Mouse (Mus musculus): ENCODE measurements around the gene Dnajc11. TPM values are rescaled to one million over a fixed set of nuclear protein-coding genes. Genes with fewer than 3 reads are reported as not detected.
A peak's percentile ranks its signal among the peaks of the same experiment; 100 is the strongest.

The Dnajc11 gene
- polyA plus RNA-seq, 1 experiment from 2014 or later, result 89.8 TPM

DNA sequence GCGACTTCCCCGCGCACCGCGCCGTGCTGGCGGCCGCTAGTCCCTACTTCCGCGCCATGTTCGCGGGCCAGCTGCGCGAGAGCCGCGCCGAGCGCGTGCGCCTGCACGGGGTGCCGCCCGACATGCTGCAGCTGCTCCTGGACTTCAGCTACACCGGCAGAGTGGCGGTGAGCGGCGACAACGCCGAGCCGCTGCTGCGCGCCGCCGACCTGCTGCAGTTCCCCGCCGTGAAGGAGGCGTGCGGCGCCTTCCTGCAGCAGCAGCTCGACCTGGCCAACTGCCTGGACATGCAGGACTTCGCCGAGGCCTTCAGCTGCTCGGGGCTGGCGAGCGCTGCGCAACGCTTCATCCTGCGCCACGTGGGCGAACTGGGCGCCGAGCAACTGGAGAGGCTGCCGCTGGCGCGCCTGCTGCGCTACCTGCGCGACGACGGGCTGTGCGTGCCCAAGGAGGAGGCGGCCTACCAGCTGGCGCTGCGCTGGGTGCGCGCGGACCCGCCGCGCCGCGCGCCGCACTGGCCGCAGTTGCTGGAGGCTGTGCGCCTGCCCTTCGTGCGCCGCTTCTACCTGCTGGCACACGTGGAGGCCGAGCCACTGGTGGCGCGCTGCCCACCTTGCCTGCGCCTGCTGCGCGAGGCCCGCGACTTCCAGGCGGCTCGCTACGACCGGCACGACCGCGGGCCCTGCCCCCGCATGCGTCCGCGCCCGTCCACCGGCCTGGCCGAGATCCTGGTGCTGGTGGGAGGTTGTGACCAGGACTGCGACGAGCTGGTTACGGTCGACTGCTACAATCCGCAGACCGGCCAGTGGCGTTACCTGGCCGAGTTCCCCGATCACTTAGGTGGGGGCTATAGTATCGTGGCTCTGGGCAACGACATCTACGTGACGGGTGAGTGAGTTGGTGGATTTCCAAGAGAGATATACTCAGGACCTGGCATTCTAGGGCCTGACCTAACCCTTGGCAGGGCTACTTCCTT is 75.9 kb downstream of the Dnajc11 start:
- peaks cover 23% of the 10 kb centered on the region for H3K27me3 ChIP-seq (replicated peaks; ENCODE audit: control insufficient read depth, insufficient read depth, low read length)
- H3K9me3 ChIP-seq (ENCODE audit: control insufficient read depth, low read length), result no peaks in the 10 kb centered on the region
- no peaks in the 10 kb centered on the region for H3K36me3 ChIP-seq (ENCODE audit: control insufficient read depth, insufficient read depth)
- WGBS, result under 1% methylated on average over 110 of the region's 115 CpGs
- peak overlapping the region; percentile 56 for H3K9ac ChIP-seq (replicated peaks; ENCODE audit: low read depth, low read length)
- H3K4me2 ChIP-seq (ENCODE audit: low read length), result peak overlapping the region; percentile 90
- peak overlapping the region; percentile 80 for H3K4me3 ChIP-seq (replicated peaks; ENCODE audit: low read length)
- ATAC-seq, result peak; percentile 83
- peak overlapping the region; percentile 68 for H3K27ac ChIP-seq (ENCODE audit: low read length)
- peaks cover 26% of the 10 kb centered on the region for H3K4me1 ChIP-seq (replicated peaks; ENCODE audit: control insufficient read depth, insufficient read depth, low read length)

DNA sequence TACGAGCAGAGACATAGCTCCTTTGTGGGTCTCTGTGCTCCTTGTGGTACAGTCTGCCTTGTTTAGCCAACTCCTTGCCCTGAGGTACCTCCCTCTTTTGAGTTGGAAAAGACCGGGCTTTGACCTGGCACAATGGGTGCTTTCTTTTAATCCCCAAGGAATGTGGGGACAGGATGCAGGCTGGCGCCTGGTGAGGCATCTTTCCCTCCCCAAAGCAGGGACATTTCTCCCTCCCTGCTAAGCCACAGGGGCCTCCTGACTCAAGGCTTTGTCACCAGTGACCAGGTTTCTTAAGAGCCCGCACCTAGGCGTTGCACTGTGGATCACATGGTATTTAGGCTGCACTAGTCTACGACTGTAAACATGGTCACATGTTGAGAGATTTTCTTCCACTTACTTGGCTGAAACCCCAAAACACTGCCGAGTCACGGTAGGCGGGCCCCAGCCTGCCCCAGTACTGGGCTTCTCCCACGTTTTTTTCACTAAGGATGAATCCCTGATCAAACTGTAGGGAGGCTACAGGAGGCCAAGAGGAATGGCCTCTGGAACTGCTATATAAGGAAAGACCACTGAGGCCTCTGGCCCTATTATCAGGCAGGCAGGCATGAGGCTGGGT is 76.7 kb downstream of the Dnajc11 start:
- WGBS, result under 1% methylated on average over 10 of the region's 10 CpGs
- Histone ChIP-seq H3K4me3 (replicated peaks; ENCODE audit: low read length) (peak overlapping the region; percentile 80), H3K4me1 (replicated peaks; ENCODE audit: control insufficient read depth, insufficient read depth, low read length) (peaks cover 26% of the 10 kb centered on the region), H3K27ac (ENCODE audit: low read length) (no peak overlapping the region), H3K36me3 (ENCODE audit: control insufficient read depth, insufficient read depth) (no peaks in the 10 kb centered on the region), H3K9me3 (ENCODE audit: control insufficient read depth, low read length) (no peaks in the 10 kb centered on the region), H3K9ac (replicated peaks; ENCODE audit: low read depth, low read length) (peak overlapping the region; percentile 19; the same call in 1 of the 2 replicates), H3K27me3 (replicated peaks; ENCODE audit: control insufficient read depth, insufficient read depth, low read length) (peaks cover 23% of the 10 kb centered on the region), H3K4me2 (ENCODE audit: low read length) (peak overlapping the region; percentile 90)
- ATAC-seq, result no peak

DNA sequence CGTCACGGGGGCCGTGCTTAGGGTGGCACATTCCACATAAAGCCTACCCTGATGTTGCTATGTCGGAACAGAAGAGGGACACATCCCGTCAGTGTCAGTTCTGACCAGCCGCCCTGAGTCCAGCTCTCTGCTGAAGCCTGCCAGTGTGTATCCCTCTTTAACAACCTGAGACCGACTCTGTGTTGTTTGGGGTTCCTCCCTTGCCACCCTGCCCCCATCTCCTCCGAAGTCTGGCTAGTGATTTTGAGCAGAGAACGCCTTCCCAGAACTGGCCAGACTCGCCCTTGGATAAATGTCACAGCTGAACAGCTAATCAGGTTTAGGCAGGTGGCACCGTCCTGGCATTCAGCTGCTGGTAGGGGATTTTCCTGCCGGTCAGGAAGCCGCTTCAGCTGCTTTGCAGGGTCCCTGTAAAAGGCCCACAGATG is 77.2 kb downstream of the Dnajc11 start:
- peaks cover 23% of the 10 kb centered on the region for H3K27me3 ChIP-seq (replicated peaks; ENCODE audit: control insufficient read depth, insufficient read depth, low read length)
- H3K9ac ChIP-seq (replicated peaks; ENCODE audit: low read depth, low read length), result no peak overlapping the region
- no peaks in the 10 kb centered on the region for H3K36me3 ChIP-seq (ENCODE audit: control insufficient read depth, insufficient read depth)
- peaks cover 26% of the 10 kb centered on the region for H3K4me1 ChIP-seq (replicated peaks; ENCODE audit: control insufficient read depth, insufficient read depth, low read length)
- no peak overlapping the region for H3K27ac ChIP-seq (ENCODE audit: low read length)
- no peak for ATAC-seq
- H3K4me3 ChIP-seq (replicated peaks; ENCODE audit: low read length), result peak overlapping the region; percentile 80; the same call in 1 of the 2 replicates
- peak overlapping the region; percentile 90 for H3K4me2 ChIP-seq (ENCODE audit: low read length)
- WGBS, result 13% methylated on average over 13 of the region's 13 CpGs
- no peaks in the 10 kb centered on the region for H3K9me3 ChIP-seq (ENCODE audit: control insufficient read depth, low read length)

GRCm38 (mm10) chr4:152011171-152011760 is 77.8 kb downstream of the Dnajc11 start:
- Histone ChIP-seq H3K27me3 (replicated peaks; ENCODE audit: control insufficient read depth, insufficient read depth, low read length) (peaks cover 22% of the 10 kb centered on the region), H3K4me1 (replicated peaks; ENCODE audit: control insufficient read depth, insufficient read depth, low read length) (peaks cover 26% of the 10 kb centered on the region), H3K27ac (ENCODE audit: low read length) (no peak overlapping the region), H3K36me3 (ENCODE audit: control insufficient read depth, insufficient read depth) (no peaks in the 10 kb centered on the region), H3K9ac (replicated peaks; ENCODE audit: low read depth, low read length) (no peak overlapping the region), H3K9me3 (ENCODE audit: control insufficient read depth, low read length) (no peaks in the 10 kb centered on the region), H3K4me2 (ENCODE audit: low read length) (no peak overlapping the region), H3K4me3 (replicated peaks; ENCODE audit: low read length) (no peak overlapping the region)
- 75% methylated on average over 8 of the region's 8 CpGs for WGBS
- ATAC-seq, result no peak

DNA sequence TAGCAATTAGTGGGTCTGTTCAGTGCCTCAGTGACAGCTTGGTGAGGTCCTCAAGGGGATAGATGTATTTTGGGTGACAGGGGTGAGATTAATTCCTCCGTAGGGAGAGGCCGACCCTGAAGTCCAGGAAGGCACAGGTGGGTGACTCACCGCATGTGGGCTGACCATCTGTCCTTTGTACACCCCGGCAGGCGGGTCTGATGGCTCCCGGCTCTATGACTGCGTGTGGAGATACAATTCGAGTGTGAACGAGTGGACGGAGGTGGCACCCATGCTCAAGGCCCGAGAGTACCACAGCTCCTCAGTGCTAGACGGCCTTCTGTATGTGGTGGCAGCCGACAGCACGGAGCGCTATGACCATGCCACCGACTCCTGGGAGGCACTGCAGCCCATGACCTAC is 78.6 kb downstream of the Dnajc11 start:
- H3K4me3 ChIP-seq (replicated peaks; ENCODE audit: low read length), result no peak overlapping the region
- H3K4me1 ChIP-seq (replicated peaks; ENCODE audit: control insufficient read depth, insufficient read depth, low read length), result peaks cover 26% of the 10 kb centered on the region
- H3K9me3 ChIP-seq (ENCODE audit: control insufficient read depth, low read length), result no peaks in the 10 kb centered on the region
- no peak overlapping the region for H3K9ac ChIP-seq (replicated peaks; ENCODE audit: low read depth, low read length)
- H3K36me3 ChIP-seq (ENCODE audit: control insufficient read depth, insufficient read depth), result no peaks in the 10 kb centered on the region
- ATAC-seq, result no peak
- H3K27ac ChIP-seq (ENCODE audit: low read length), result no peak overlapping the region
- 92% methylated on average over 16 of the region's 16 CpGs for WGBS
- peaks cover 15% of the 10 kb centered on the region for H3K27me3 ChIP-seq (replicated peaks; ENCODE audit: control insufficient read depth, insufficient read depth, low read length)
- H3K4me2 ChIP-seq (ENCODE audit: low read length), result no peak overlapping the region

GRCm38 (mm10) chr4:152013036-152013813 is 79.7 kb downstream of the Dnajc11 start:
- peaks cover 4% of the 10 kb centered on the region; the same call in 1 of the 2 replicates for H3K27me3 ChIP-seq (replicated peaks; ENCODE audit: control insufficient read depth, insufficient read depth, low read length)
- 84% methylated on average over 12 of the region's 12 CpGs for WGBS
- no peaks in the 10 kb centered on the region for H3K36me3 ChIP-seq (ENCODE audit: control insufficient read depth, insufficient read depth)
- no peaks in the 10 kb centered on the region for H3K9me3 ChIP-seq (ENCODE audit: control insufficient read depth, low read length)
- H3K4me3 ChIP-seq (replicated peaks; ENCODE audit: low read length), result no peak overlapping the region
- no peak overlapping the region for H3K4me2 ChIP-seq (ENCODE audit: low read length)
- peaks cover 21% of the 10 kb centered on the region for H3K4me1 ChIP-seq (replicated peaks; ENCODE audit: control insufficient read depth, insufficient read depth, low read length)
- H3K9ac ChIP-seq (replicated peaks; ENCODE audit: low read depth, low read length), result no peak overlapping the region
- no peak for ATAC-seq
- no peak overlapping the region for H3K27ac ChIP-seq (ENCODE audit: low read length)

DNA sequence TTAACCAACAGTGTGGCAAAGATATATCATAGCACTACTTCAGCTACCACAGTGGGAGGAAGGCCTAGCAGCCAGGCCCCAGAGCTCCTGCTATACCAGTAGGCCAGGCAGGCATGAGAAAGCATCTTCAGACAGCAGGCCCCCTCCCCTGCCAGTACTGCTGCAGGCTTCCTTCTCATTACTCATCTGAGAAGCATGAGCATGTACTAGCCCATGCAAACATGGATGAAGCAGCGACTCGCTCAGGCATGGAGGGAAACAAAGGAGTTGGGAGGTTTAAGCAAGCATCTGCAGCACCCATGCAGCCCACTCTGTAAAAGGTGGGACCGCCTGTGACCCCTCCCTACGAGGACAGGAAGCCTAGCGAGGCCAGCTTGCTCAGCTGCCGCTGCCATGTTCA is 85.6 kb downstream of the Dnajc11 start:
- no peaks in the 10 kb centered on the region for H3K27me3 ChIP-seq (replicated peaks; ENCODE audit: control insufficient read depth, insufficient read depth, low read length)
- H3K36me3 ChIP-seq (ENCODE audit: control insufficient read depth, insufficient read depth), result peaks cover 8% of the 10 kb centered on the region
- H3K27ac ChIP-seq (ENCODE audit: low read length), result no peak overlapping the region
- WGBS, result 85% methylated on average over 6 of the region's 6 CpGs
- ATAC-seq, result no peak
- H3K9ac ChIP-seq (replicated peaks; ENCODE audit: low read depth, low read length), result no peak overlapping the region
- H3K9me3 ChIP-seq (ENCODE audit: control insufficient read depth, low read length), result no peaks in the 10 kb centered on the region
- H3K4me3 ChIP-seq (replicated peaks; ENCODE audit: low read length), result no peak overlapping the region
- peaks cover 4% of the 10 kb centered on the region for H3K4me1 ChIP-seq (replicated peaks; ENCODE audit: control insufficient read depth, insufficient read depth, low read length)
- H3K4me2 ChIP-seq (ENCODE audit: low read length), result no peak overlapping the region

DNA sequence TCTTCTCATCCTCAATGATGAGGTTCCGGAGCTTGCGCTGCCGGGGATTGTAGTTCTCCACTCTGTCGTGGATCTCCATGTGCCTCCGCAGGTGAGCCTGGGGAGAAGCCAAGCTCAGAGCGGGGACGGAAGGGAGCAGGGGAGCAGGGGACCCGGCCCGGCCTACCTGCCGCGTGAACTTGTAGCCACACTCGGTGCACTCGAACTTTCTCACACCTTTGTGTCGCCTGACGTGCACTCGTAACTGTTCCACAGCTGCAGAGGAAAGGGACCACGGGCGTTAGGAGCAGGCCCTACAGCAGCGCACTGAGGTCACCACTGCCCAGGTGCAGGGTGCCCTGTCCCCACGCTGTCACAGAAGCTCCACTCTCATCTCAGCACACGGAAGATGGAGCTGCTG is 86.5 kb downstream of the Dnajc11 start:
- no peaks in the 10 kb centered on the region for H3K9me3 ChIP-seq (ENCODE audit: control insufficient read depth, low read length)
- H3K9ac ChIP-seq (replicated peaks; ENCODE audit: low read depth, low read length), result no peak overlapping the region
- ATAC-seq, result no peak
- H3K4me2 ChIP-seq (ENCODE audit: low read length), result no peak overlapping the region
- no peak overlapping the region for H3K4me3 ChIP-seq (replicated peaks; ENCODE audit: low read length)
- H3K4me1 ChIP-seq (replicated peaks; ENCODE audit: control insufficient read depth, insufficient read depth, low read length), result peaks cover 9% of the 10 kb centered on the region
- 93% methylated on average over 21 of the region's 21 CpGs for WGBS
- H3K27ac ChIP-seq (ENCODE audit: low read length), result no peak overlapping the region
- H3K27me3 ChIP-seq (replicated peaks; ENCODE audit: control insufficient read depth, insufficient read depth, low read length), result no peaks in the 10 kb centered on the region
- H3K36me3 ChIP-seq (ENCODE audit: control insufficient read depth, insufficient read depth), result peaks cover 8% of the 10 kb centered on the region
